Mouse (Mus musculus) testis, adult 2 months (tissue): ENCODE measurements around the gene Mapk13. TPM values are rescaled to one million over a fixed set of nuclear protein-coding genes. Genes with fewer than 3 reads are reported as not detected.
"Not testable (repeated sequence)": the region's sequence is repeated elsewhere in the genome, so short reads cannot be mapped to it uniquely, and the experiment has no call there.

Experiments
- H3K27ac ChIP-seq: fragments of 200-500 bp; 2 replicates; pipeline ENCODE4 v1.5.1; 2012; ENCODE audit warnings: low read depth, low read length; ENCODE audit not compliant: control insufficient read depth, insufficient read depth
- H3K27me3 ChIP-seq: fragments of 200-500 bp; 2 replicates; pipeline ENCODE4 v1.6.1; 2012; ENCODE audit warnings: mild to moderate bottlenecking, low read length, moderate library complexity; ENCODE audit not compliant: control insufficient read depth, insufficient read depth
- H3K36me3 ChIP-seq: fragments of 200-500 bp; 2 replicates; pipeline ENCODE4 v1.6.1; 2012; ENCODE audit warnings: mild to moderate bottlenecking, low read length; ENCODE audit not compliant: control insufficient read depth, insufficient read depth
- H3K4me1 ChIP-seq: fragments of 200-500 bp; 2 replicates; pipeline ENCODE4 v1.6.1; 2012; ENCODE audit warnings: low read length; ENCODE audit not compliant: control insufficient read depth, insufficient read depth
- H3K4me3 ChIP-seq: fragments of 200-500 bp; 2 replicates; pipeline ENCODE4 v1.5.1; 2012; ENCODE audit warnings: low read depth, mild to moderate bottlenecking, low read length, moderate library complexity, mixed read lengths; ENCODE audit not compliant: control insufficient read depth
- CTCF ChIP-seq: fragments of 200-500 bp; IDR thresholded peaks from 2 replicates; pipeline ENCODE4 v1.5.1; 2012; ENCODE audit warnings: low read depth, mild to moderate bottlenecking, inconsistent platforms, low read length, moderate library complexity; ENCODE audit not compliant: control insufficient read depth, insufficient read depth, insufficient replicate concordance
- POLR2A ChIP-seq: fragments of 200-500 bp; IDR thresholded peaks from 2 replicates; pipeline ENCODE4 v1.6.1; 2012; ENCODE audit warnings: low read depth, mild to moderate bottlenecking, inconsistent platforms, low read length, moderate library complexity; ENCODE audit not compliant: control insufficient read depth
- polyA plus RNA-seq: library from polyadenylated mRNA; depleted of rRNA; stranded (reverse); fragments of >200 nt; gene quantifications from 2 replicates; pipeline ENCODE4 v1.2.3, GENCODE M21; 2012

The Mapk13 gene
- polyA plus RNA-seq, 1 experiment: 2.1 TPM

- Histone ChIP-seq H3K4me3 (no peak overlapping the region), H3K27me3 (no peaks in the 10 kb centered on the region), H3K27ac (no peak overlapping the region), H3K36me3 (no peaks in the 10 kb centered on the region), H3K4me1 (no peaks in the 10 kb centered on the region)
- TF ChIP-seq POLR2A (no peak), CTCF (peak; percentile 91)
These were observed 7.2 kb upstream of the Mapk13 start for GRCm38 (mm10) chr17:28761871-28762270.

- H3K27me3 ChIP-seq: no peaks in the 10 kb centered on the region
- TF ChIP-seq POLR2A: no peak
- TF ChIP-seq CTCF: no peak
- H3K27ac ChIP-seq: no peak overlapping the region
- peaks cover 13% of the 10 kb centered on the region for H3K4me1 ChIP-seq
- H3K36me3 ChIP-seq: no peaks in the 10 kb centered on the region
- no peak overlapping the region for H3K4me3 ChIP-seq
These were observed 2.9 kb upstream of the Mapk13 start for GRCm38 (mm10) chr17:28766203-28766602.

GRCm38 (mm10) chr17:28766781-28767515, 2.1 kb upstream of the Mapk13 start:
- no peak overlapping the region for H3K4me3 ChIP-seq
- H3K4me1 ChIP-seq: peaks cover 13% of the 10 kb centered on the region
- no peaks in the 10 kb centered on the region for H3K27me3 ChIP-seq
- H3K36me3 ChIP-seq: no peaks in the 10 kb centered on the region
- TF ChIP-seq CTCF (no peak), POLR2A (no peak)
- no peak overlapping the region for H3K27ac ChIP-seq

GRCm38 (mm10) chr17:28769875-28770421, 851 bp downstream of the Mapk13 start:
- Histone ChIP-seq H3K27me3 (no peaks in the 10 kb centered on the region), H3K27ac (no peak overlapping the region), H3K36me3 (no peaks in the 10 kb centered on the region), H3K4me3 (peak overlapping the region; percentile 52), H3K4me1 (peaks cover 13% of the 10 kb centered on the region)
- TF ChIP-seq CTCF: no peak
- no peak for TF ChIP-seq POLR2A

GRCm38 (mm10) chr17:28771289-28771688, 2.2 kb downstream of the Mapk13 start:
- Histone ChIP-seq H3K4me1 (peaks cover 13% of the 10 kb centered on the region), H3K4me3 (no peak overlapping the region), H3K27me3 (no peaks in the 10 kb centered on the region), H3K27ac (no peak overlapping the region), H3K36me3 (no peaks in the 10 kb centered on the region)
- TF ChIP-seq POLR2A (no peak), CTCF (no peak)

GRCm38 (mm10) chr17:28774303-28774702, 5.2 kb downstream of the Mapk13 start:
- peaks cover 11% of the 10 kb centered on the region for H3K4me1 ChIP-seq
- TF ChIP-seq CTCF: peak; percentile 46; the same call in 1 of the 2 replicates
- H3K27ac ChIP-seq, H3K4me3 ChIP-seq, H3K27me3 ChIP-seq, H3K36me3 ChIP-seq: not testable (repeated sequence)

- H3K27me3 ChIP-seq: no peaks in the 10 kb centered on the region
- H3K4me3 ChIP-seq: no peak overlapping the region
- no peaks in the 10 kb centered on the region for H3K36me3 ChIP-seq
- no peak overlapping the region for H3K27ac ChIP-seq
- TF ChIP-seq POLR2A (no peak), CTCF (no peak)
- peaks cover 3% of the 10 kb centered on the region; the same call in 1 of the 2 replicates for H3K4me1 ChIP-seq
These were observed 6.1 kb downstream of the Mapk13 start for GRCm38 (mm10) chr17:28775161-28775560.
